Mouse (Mus musculus): Measurements from ENCODE around the gene Ly6g5c.
"Not testable (repeated sequence)": the region's sequence is repeated elsewhere in the genome, so short reads cannot be mapped to it uniquely, and the experiment has no call there.

The Ly6g5c gene

DNA sequence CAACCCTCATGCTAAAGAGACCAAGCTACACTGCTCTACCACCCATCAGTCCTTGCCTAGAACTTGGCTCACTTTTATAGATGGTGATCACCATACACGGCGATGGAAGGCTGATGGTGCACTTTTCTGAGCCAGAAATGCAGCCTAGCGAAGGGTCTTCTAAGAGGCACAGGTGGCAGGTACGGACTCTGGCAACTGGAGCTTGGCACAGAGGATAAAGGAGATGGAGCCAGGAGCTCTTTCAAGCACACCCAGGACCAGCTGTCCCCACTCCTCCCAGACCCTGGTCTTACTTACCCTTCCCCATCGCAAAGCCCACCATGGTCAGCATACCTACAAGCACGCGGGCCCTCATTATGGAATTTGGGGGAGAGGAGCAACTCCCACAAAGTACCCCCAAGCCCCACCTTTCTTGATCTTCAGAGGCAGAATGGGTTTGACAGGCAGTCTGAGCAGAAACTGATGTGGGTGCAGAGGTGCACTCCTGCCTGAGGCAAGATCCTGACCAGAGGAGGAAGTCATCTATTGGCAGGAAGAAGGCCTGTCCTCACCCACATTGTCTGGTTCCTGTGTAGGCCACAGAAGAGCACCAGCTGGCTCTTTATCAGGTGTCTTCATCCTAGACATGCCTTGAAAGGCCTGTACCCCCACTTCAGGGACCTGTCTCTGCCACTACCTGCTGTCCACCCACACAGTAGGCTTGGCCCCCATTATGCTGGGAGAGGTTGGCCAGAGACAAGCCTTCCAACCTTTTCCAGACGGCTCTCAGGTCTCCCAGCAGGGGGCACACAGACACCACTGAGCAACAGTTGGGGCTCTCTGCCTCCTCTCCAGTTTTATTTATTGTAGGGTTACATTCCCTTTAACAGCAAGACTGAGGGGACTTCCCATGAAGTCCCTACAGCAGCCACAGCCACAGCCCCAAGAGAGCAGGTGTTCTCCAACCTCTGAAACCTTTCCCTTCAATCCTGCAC lies 7.3 kb downstream of the Ly6g5c start, which contains the start of gene Ly6g5b:
Ly6g5b (minus strand) TSS at position 383 of the 974 bp plus-strand sequence.
- DNase-seq (ENCODE audit: low read depth): no peak

DNA sequence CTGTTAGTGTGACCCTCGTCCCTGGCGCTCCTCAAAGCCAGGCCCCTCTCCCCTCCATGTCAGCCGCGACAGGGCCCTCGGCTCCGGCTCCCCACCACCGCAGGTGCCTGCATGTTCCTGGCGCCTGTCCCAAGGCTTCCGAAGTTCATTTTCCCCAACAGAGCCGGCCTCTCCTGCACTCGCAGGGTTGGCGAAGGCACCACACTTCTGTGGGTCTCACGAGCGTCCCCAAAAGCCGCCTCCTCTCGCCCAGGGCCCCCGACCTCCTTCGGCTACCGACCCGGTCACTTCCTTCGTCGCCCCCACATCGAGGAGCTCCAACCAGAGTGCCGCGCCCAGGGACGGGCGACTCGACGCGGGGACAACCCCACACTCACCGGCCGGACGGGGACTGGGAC lies 12.7 kb downstream of the Ly6g5c start:
- no peak for DNase-seq (ENCODE audit: low read depth)

DNA sequence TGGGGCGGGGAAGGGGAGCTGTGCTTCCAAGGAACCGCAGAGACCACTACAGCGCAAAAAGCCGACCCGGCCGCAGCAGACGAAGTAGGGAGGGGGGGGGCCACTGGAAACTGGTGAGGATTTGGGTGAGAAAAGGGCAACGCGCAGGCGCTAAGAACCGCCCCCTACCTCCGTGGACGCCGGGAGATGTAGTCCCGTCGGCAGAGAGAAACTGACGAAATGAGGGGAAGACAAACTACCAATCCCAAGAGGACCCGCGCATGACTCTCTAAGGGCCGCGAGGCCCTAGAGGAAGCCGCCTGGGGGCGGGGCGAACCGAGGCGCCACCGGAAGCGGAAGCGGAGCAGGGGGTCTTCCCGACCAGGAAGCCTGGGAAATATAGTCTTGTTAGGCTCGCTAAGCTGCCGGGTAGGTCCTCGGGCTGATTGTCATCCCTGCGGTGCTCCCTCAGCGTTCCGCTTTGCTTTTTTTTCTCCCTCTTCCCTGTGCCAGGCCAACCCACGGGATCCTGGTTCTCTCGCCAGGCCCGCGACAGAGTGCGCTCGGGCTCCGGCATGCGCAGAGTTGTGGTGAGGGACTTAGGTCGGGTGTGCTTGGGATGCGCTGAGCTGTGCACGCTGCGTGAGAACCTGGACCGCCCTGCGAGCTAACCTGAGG lies 13.2 kb downstream of the Ly6g5c start, which contains the start of gene Gpank1:
Gpank1 (plus strand) TSS at position 313 of the 657 bp plus-strand sequence.
- peak; percentile 97 for DNase-seq (ENCODE audit: low read depth)

DNA sequence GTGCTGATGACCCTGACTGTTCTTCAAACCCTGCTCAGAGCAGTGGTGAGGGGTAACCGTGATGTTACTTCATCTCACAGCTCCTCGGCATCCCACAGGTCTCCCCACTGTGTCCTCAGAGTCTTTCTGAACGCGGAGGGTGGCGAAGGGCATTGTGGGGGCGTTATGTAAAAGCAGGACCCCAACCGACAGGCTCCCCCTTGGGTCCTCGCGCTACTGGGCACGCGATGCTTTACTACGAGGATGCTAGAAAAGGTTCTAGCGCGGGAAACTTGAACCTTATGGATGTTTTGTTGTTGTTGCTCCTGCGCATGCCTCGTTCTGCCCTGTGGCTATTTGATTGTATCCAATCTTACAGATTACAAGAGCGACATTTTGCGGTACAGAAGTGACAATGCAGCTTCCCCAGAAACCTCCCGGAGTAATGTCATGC lies 13.8 kb downstream of the Ly6g5c start, which contains the start of gene Csnk2b:
Csnk2b (minus strand) TSS at position 183 of the 433 bp plus-strand sequence.
- peak; percentile 70 for DNase-seq (ENCODE audit: low read depth)

DNA sequence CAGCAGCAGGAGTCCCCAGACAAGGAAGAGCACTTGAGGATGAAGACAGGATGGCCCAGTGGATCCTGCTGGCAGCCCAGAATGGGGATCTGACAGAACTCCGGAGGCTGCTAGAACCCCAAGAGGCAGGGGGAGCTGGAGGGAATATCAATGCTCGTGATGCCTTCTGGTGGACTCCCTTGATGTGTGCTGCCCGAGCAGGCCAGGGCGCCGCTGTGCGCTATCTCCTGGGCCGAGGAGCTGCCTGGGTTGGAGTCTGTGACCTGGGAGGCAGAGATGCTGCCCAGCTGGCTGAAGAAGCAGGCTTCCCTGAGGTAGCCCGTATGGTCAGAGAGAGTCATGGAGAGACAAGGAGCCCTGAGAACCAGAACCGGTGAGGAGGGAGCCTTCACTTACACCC lies 15.2 kb downstream of the Ly6g5c start:
- not testable (repeated sequence) for DNase-seq (ENCODE audit: low read depth)

DNA sequence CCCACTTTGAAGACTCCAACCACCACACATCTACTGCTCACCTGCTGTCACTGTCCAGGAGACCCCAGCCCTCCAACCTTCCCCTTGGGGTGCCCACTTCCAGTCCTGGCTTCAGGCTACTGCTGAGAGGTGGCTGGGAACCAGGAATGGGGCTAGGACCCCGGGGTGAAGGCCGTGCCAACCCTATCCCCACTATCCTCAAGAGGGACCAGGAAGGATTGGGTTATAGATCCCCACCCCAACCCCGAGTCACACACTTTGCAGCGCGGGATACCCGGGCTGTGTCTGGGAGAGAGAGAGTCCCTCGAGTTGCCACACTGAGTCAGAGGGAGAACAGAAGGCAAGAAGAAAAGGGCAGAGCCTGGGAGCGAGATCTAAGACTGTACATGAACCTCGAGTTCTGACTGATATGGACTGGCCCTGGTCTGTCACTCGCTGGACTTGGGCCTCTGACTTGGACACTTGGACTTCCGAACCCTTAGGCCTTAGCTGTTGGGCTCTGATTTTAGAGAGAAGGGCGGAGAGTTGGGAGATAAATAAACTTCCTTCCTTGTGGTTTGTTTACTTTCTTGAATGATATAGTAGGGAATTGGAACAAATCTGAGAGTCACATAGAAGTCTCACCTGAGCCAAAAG lies 16.3 kb downstream of the Ly6g5c start:
- not testable (repeated sequence) for DNase-seq (ENCODE audit: low read depth)

DNA sequence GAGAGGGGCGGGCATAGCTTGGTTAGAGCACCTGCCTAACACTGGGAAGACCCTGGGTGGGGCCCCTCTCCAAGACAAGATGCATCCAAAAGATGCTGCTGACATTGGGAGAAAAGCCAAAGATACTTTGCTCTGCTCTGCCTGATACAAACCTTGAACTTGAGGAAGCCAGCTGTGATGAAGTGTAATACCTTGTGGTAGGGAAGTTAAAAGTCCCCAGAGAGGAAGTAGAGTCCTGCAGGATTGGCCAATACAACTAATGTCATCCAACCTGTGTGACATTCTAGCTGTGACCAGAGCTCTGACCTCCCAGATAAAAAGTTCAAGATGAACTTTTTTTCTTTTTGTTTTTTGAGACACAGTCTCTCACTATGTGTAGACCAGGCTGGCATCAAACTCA lies 17.0 kb downstream of the Ly6g5c start:
- DNase-seq (ENCODE audit: low read depth): no peak

DNA sequence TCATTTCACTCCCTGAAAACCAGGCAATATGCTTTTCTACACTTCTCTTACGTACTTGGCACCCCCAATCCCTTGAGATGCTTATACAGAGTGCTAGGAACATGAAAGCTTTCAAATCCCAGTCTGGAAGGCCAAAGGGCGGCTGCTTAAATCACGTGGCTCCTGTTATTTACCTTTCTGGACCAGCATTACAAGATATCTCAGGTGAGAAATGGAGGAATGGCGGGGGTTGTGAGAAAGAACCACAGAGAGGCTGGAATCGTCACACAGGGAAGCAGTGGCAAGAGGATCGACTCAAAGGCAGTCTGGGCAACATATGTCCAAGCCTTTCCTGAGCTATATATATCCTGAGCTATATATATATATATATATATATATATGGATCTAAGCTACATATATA lies 17.5 kb downstream of the Ly6g5c start:
- DNase-seq (ENCODE audit: low read depth): no peak

DNA sequence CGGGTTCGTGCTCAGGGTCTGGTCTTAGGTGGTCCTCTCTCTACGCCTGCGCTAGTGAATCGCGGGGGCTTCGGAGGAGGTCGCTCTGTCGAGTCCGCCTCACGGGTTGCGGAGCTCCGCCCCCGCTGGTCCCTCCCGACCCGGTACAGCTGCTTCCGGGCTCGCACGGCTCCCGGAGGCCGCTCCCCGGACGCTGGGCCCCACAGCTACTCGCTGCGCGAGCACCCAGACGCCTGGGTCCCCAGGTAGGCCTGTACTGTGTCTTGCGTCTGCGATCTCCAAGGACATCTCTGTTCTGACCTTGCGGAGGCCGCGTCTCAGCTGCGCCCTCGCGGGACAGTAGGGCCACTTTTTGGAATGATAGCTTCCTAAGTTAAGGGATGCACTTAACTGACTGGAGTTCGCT lies 18.1 kb downstream of the Ly6g5c start, which contains the start of gene D17H6S53E:
D17H6S53E (plus strand) TSS at position 168 of the 406 bp plus-strand sequence.
- no peak for DNase-seq (ENCODE audit: low read depth)

DNA sequence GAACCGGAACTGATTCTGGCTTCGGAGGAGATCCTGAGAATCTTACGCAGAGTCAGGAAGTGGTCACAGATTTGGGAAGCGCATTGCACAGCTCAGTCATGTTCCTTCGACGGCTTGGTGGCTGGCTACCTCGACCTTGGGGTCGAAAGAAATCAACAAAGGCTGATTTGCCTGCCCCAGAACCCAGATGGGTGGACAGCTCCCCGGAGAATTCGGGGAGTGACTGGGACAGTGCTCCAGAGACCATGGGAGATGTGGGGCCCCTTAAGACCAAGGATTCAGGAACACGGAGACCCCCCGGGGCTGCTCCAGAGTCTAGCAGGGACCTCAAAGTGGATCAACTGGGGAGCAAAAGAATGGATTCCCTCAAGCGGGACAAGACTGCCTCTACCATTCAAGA lies 18.9 kb downstream of the Ly6g5c start:
- no peak for DNase-seq (ENCODE audit: low read depth)

DNA sequence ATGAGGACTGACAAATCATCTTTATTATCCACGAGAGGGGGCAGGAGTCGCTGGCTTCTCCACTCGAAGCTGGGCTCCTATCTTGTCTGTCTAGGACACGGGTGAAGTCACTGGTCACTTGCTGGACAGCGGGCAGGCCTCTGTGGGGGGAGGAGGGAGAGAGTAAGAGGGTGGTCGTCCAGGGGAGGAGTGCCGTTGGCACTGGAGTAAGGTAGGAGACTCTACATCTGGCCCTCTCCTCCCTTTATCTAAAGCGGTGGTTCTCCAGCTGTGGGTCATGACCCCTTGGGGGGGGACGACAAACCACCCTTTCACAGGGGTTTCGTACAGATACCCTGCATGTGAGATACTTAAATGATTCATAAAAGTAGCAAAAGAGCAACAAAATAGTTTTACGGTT lies 20.9 kb downstream of the Ly6g5c start:
- no peak for DNase-seq (ENCODE audit: low read depth)

DNA sequence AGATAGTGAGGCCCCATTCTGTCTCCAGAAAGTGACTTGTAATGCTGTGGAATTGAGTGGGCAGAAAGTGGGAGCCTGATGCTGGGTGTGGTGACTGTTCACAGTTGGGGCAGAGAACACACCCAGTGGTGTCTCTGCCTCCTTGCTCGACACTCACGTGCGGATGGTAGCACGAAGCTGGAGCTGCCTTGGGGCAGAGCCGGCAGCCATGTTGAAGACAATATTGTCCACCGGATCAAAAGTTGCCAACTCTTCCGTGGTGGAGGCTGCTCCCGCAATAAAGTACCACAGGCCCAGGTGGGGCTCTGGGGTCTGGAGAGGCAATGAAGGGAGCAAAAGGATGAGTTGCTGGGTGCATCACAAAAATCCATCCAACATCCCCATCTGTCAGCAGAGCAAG lies 23.0 kb downstream of the Ly6g5c start:
- no peak for DNase-seq (ENCODE audit: low read depth)

DNA sequence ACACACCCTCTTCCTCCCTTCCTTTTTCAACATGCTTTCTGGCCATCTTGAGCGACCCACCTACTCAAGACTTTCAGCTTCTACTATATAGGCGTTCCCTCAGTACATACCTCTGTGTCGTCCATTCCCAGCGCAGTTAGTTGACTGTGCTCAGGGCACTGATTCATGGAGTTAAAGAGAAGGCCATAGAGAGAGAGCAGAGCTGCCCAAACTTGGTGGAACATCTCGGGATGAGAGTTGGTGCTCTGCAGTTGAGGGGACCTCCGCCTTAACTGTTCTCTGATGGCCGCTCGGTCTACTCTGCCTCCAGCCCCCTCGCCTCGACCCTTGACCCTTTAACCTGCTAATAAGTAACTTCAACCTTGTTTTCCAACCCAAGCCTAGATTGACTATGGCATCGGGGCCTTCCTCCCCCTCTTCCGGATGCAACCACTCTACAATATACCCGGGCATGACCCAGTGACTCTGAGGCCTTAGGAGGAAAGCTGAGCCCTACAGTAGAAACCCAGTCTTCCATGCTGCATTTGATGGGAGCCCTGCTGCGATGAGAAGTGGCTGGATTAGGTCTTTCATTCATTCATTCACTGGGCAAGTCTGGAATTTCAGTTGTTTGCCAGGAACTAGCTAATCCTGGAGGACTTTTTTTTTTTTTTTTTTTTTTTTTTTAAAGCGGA lies 23.6 kb downstream of the Ly6g5c start, which contains the start of gene Apom:
Apom (minus strand) TSS at position 551 of the 674 bp plus-strand sequence.
- no peak for DNase-seq (ENCODE audit: low read depth)

DNA sequence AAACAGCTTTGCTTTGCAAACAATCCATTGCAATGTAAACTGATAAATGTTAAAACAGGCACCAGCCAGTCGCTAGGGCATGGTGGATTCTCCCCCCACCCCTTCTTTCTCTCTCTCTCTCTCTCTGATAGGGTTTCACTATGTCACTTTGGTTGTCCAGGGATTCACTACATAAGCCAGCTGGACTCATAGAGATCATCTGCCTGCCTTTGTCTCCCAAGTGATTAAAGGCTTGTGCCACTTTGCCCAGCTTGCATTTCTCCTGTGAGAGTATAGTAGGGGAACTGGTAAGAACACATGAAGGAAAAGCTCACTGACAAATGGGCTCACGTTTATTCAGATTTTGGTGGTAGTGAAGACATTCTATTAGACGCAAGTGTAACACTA lies 24.1 kb downstream of the Ly6g5c start:
- no peak for DNase-seq (ENCODE audit: low read depth)

DNA sequence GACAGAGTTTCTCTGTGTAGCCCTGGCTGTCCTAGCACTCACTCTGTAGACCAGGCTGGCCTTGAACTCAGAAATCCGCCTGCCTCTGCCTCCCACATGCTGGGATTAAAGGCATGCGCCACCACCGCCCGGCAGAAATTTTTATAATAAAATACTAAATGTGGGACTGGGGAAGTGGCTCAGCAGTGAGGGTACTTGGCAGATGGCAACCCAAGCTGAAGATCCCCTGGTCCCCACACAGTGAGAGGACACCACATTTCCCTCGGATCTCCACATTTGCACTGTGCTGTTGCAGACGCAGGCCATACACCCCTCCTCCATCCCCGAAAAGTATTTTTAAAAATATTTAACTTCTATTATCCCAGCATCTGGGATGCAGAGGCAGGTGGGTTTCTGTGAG lies 25.4 kb downstream of the Ly6g5c start:
- no peak for DNase-seq (ENCODE audit: low read depth)

DNA sequence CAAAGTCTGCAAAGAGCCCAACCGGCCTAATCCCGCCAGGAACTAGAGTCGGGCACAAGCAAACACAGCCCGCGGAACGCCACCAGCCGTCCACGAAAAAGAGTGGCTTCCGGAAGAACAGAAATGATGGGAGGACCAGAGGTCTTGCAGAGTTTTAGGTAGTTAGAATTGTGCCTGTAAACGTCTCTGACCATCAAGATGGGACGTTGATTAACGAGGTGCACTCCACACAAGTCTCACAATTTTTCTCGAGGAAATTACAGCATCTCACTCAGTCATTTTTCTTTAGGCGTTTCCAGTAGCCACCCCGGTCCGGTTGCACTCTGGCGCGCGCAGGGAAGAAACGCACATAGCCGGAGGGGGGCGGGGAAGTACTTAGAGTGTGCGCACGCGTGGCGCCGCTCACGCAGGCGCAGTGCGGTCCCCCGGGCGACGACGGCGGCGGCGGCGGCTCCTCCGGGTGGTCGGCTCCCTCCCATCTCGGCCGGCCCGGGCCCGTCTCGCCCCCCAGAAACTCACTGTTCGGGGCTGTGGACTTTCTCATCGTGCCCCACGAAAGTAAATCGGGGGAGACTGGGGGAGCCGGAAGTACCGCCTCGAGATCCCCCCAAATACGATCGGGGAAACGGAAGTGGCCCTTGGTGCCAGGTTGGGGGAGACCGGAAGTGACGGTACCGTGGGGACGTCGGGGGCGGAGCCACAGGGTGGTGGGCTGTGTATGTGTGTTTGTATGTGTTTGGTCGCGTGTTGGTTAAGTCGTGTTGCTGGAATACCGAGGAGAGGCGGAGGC lies 26.9 kb downstream of the Ly6g5c start, which contains the start of gene Bag6:
Bag6 (plus strand) TSS at position 378 of the 790 bp plus-strand sequence.
- peak; percentile 89 for DNase-seq (ENCODE audit: low read depth)

DNA sequence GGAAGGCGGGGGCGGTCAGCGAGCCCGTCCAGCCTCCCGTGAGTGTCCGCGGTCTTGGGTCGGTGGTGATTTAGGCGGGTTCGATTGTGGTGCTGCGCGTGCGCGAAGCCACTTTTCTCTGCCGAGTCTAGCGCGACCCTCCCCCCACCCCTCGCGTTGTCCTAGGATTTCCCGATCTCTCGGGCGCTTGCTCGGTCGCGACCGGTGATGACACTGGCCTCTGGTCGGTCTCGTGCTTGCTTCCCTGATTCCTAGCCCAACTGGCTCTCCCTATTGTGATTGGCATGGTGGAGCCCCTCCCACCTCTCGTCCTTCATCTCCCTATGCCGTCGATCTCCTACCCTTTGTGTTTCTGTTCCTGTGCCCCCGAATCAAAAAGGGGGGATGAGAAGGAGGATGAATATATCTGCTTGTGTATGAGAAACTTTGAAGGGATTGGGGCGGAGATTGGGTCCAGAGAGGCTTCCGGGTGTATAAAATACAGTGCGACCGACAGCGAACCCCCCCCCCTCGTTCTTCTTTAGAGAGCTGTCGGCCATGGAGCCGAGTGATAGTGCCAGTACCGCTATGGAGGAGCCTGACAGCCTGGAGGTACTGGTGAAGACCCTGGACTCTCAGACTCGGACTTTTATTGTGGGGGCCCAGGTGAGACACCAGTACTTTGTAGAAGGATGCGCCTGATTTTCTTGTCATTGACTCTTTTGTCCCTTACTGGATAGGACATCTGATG lies 27.7 kb downstream of the Ly6g5c start:
- DNase-seq (ENCODE audit: low read depth): peak; percentile 62

DNA sequence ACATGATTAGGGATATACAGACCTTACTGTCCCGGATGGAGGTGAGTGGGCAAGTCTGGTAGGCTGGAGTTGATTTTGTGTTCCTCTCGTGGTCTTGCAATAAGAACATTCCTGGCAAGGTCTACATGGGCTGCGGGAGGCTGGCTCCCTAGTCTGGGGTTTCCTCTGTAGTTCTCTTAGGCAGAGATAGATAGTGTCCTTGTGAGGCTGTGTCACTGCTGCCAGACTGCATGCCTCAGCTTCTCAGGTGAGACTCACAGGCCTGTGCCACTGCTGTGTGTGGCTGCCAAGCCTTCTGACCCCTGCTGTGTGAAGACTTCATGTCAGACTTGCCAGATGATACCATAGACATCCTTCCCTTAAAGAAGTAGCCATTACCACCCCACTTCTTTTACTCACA lies 31.2 kb downstream of the Ly6g5c start:
- DNase-seq (ENCODE audit: low read depth): no peak

DNA sequence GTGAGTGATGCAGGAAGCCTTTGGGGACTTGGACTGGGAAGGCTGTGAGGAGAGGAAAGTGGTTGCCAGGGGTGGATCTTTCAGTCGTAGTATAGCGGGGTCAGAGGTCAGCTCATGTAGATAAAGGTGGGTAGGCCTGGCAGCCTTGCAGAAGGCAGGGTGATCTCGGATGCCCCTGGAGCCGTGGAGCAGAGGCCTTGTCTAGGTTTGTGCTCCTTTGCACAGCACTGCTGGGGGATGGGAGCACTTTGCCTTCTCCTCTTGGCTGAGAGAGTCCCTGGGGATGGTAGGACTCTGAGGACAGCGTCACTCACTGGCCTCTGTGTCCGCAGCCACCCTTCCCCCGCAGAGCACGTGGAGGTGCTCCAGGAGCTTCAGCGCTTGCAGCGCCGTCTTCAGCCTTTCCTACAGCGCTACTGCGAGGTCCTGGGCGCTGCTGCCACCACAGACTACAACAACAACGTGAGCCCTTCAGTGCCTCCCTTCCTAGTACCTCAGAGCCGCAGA lies 32.5 kb downstream of the Ly6g5c start:
- no peak for DNase-seq (ENCODE audit: low read depth)

DNA sequence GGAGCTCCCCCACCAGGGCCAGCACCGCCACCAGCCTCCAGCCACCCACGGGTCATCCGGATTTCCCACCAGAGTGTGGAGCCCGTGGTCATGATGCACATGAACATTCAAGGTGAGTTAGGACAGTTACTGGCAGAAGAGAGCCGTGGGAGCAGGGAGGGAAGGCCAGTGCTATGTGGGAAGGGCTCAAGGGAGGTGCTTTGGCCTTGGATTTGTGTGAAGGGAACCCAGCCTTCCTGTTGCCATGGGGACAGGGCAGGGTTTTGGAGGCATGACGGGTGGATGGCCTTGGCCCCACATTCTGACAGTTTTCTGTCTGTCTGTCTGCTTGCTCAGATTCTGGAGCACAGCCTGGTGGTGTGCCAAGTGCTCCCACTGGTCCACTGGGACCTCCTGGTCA lies 33.9 kb downstream of the Ly6g5c start:
- DNase-seq (ENCODE audit: low read depth): no peak
